Mouse (Mus musculus): ENCODE results near the gene Syap1.
"Not testable (repeated sequence)": the region's sequence is repeated elsewhere in the genome, so short reads cannot be mapped to it uniquely, and the experiment has no call there.

Gene Syap1

GRCm38 (mm10) chrX:162830313-162830712, 57.9 kb downstream of the Syap1 start:
- DNase-seq (ENCODE audit: low spot score in 2 of 2), result not testable (repeated sequence)

- DNase-seq (ENCODE audit: low spot score in 2 of 2), result no peak
Measured at GRCm38 (mm10) chrX:162829741-162830140, 58.5 kb downstream of the Syap1 start.

GRCm38 (mm10) chrX:162829203-162829708, 59.0 kb downstream of the Syap1 start, which contains the start of gene Txlng:
TSS of gene Txlng (minus strand) at chrX:162829454.
- peak; percentile 93 to 96 for DNase-seq (ENCODE audit: low spot score in 2 of 2)

DNA sequence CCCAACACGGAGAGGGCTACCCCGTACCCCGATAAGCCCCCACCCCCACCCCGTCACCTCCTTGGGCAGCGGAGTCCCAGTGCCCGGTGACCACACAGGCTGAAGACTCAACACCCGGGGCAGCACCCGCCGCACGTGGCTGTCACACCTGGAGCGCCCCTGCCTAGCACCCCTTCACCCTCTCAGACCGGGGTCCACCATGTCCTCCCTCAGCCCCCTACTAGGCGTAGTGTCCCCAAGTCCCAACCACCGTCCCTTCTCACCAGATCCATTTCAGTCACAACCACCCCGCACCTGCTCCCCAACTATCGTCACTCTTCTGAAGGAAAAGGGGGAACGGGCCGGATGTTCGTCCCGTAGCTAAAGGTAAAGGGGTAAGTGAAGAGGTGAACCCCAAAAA, 59.5 kb downstream of the Syap1 start:
- peak; percentile 6 to 17 for DNase-seq (ENCODE audit: low spot score in 2 of 2)

GRCm38 (mm10) chrX:162828016-162828415, 60.2 kb downstream of the Syap1 start:
- DNase-seq (ENCODE audit: low spot score in 2 of 2), result no peak

All from frontal cortex, postnatal 10 days (tissue).